Mouse (Mus musculus) limb, embryonic 13.5 days (tissue): ENCODE measurements around the gene Vegfa. TPM values are rescaled to one million over a fixed set of nuclear protein-coding genes. Genes with fewer than 3 reads are reported as not detected.

ENCODE experiments used
- ATAC-seq: fragments of 200-750 bp; cut with Nextera tagmentation; 2 replicates; pipeline ENCODE4 v1.8.0; 2017; ENCODE audit warnings: low read depth, moderate number of reproducible peaks, moderate TSS enrichment; ENCODE audit not compliant: low FRiP score
- H3K27ac ChIP-seq: fragments of 300-500 bp; sonication (generic); 2 replicates; pipeline ENCODE4 v1.5.1; 2015; ENCODE audit warnings: inconsistent platforms, mild to moderate bottlenecking, moderate library complexity
- H3K27me3 ChIP-seq: fragments of 300-500 bp; sonication (generic); 2 replicates; pipeline ENCODE4 v1.6.1; 2015; ENCODE audit warnings: mild to moderate bottlenecking, inconsistent platforms
- H3K36me3 ChIP-seq: fragments of 300-500 bp; sonication (generic); 2 replicates; pipeline ENCODE4 v1.6.1; 2015; ENCODE audit warnings: inconsistent platforms, mild to moderate bottlenecking, moderate library complexity
- H3K4me1 ChIP-seq: fragments of 300-500 bp; sonication (generic); 2 replicates; pipeline ENCODE4 v1.6.1; 2015; ENCODE audit warnings: inconsistent platforms
- H3K4me2 ChIP-seq: fragments of 300-500 bp; sonication (generic); replicated peaks from 2 replicates; pipeline ENCODE4 v1.6.1; 2015; ENCODE audit warnings: inconsistent platforms, mild to moderate bottlenecking, moderate library complexity
- H3K4me3 ChIP-seq: fragments of 300-500 bp; sonication (generic); 2 replicates; pipeline ENCODE4 v1.5.1; 2015; ENCODE audit warnings: moderate library complexity, mild to moderate bottlenecking, inconsistent platforms
- H3K9ac ChIP-seq: fragments of 300-500 bp; sonication (generic); 2 replicates; pipeline ENCODE4 v1.6.1; 2015; ENCODE audit warnings: mild to moderate bottlenecking, inconsistent platforms
- H3K9me3 ChIP-seq: fragments of 300-500 bp; sonication (generic); 2 replicates; pipeline ENCODE4 v1.6.1; 2016; ENCODE audit warnings: inconsistent platforms
- WGBS: fragments of 180-500 bp; shearing (Covaris S2); methylation state at CpG from one replicate; pipeline ENCODE4 v1.1.7; 2015; 5-methylcytosine and 5-hydroxymethylcytosine counted together
- polyA plus RNA-seq: library from polyadenylated mRNA; unstranded; fragments of >200 nt; fragmentation: Nextera tagmentation; extraction: Ambion mirVana; gene quantifications from 2 replicates; pipeline ENCODE4 v1.2.1, GENCODE M21; 2015

Gene Vegfa
- polyA plus RNA-seq, 1 experiment from 2014 or later = 4.6 TPM

GRCm38 (mm10) chr17:46030731-46031620 lies 1.2 kb downstream of the Vegfa start:
- H3K4me1 ChIP-seq = peaks cover 57% of the 10 kb centered on the region
- H3K9ac ChIP-seq = peak overlapping the region; percentile 99
- WGBS = under 1% methylated on average over 76 of the region's 92 CpGs

DNA sequence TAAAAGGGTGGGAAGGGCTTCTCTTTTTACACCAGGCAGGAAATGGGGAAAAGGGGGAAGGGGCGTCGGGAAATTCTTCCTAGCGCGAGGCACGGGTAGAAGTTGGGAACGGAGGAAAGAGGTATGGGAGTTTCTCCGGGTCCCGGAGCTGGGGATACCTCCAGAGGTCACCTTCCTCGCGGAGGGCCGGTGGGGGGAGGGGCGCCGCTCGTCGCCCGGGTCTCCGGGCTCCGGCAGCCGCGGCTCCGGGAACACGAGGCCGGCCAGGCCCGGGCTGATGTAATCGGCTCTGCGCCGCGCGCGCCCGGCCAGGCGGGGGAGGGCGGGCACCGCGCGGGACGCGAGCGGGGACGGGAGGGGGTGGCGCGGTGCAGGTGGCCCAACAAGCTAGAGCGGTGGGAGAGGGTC lies 1.8 kb downstream of the Vegfa start:
- Histone ChIP-seq H3K4me2 (peak overlapping the region; percentile 92), H3K27ac (peak overlapping the region; percentile 98), H3K9ac (peak overlapping the region; percentile 99), H3K4me1 (peaks cover 59% of the 10 kb centered on the region), H3K4me3 (peak overlapping the region; percentile 92), H3K36me3 (peaks cover 13% of the 10 kb centered on the region), H3K27me3 (no peaks in the 10 kb centered on the region), H3K9me3 (no peaks in the 10 kb centered on the region)
- under 1% methylated on average over 35 of the region's 43 CpGs for WGBS
- peak; percentile 30; the same call in 1 of the 2 replicates for ATAC-seq

More at GRCm38 (mm10) chr17:46030731-46031620, 1.2 kb downstream of the Vegfa start:
- H3K4me3 ChIP-seq = peak overlapping the region; percentile 92
- H3K27me3 ChIP-seq = no peaks in the 10 kb centered on the region
- H3K9me3 ChIP-seq = no peaks in the 10 kb centered on the region
- peak overlapping the region; percentile 98 for H3K27ac ChIP-seq
- peaks cover 7% of the 10 kb centered on the region; the same call in 1 of the 2 replicates for H3K36me3 ChIP-seq
- peak; percentile 75 for ATAC-seq
- H3K4me2 ChIP-seq = peak overlapping the region; percentile 92

DNA sequence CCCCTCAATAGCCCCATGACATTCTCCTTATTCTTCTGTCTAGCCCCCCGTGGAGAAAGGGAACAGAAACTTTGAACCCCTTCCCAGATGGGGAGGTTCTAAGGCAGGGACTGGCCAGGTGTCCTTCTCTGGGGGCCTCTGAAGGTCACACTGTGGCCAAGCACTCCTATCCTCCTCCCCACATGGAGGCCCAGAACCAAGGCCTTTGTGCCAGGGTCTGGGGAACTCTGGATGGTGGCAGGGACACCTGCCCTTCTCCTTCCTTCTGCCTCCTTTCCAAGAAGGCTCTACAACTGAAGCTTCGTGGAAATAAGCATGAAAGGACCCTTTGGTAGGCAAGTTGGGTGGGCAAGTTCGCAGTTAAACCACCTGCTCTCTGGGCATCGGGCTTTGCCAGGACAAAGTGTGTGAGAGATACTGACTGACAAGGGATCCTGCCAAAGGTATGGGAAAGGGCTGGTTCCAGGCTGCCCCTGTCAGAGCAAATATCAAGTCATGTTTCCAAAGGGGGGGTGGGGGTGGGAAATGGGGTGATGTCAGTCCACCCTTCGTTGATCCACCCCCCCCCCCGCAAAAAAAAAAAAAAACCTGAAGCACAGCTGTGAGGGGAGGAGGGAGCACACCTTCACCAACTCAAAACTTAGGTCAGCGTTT lies 2.5 kb downstream of the Vegfa start:
- Histone ChIP-seq H3K9ac (peak overlapping the region; percentile 99), H3K4me3 (peak overlapping the region; percentile 92), H3K9me3 (no peaks in the 10 kb centered on the region), H3K4me2 (peak overlapping the region; percentile 92), H3K27ac (peak overlapping the region; percentile 98), H3K27me3 (no peaks in the 10 kb centered on the region), H3K4me1 (peaks cover 59% of the 10 kb centered on the region), H3K36me3 (peaks cover 20% of the 10 kb centered on the region)
- WGBS = 16% methylated on average over 6 of the region's 7 CpGs
- no peak for ATAC-seq

DNA sequence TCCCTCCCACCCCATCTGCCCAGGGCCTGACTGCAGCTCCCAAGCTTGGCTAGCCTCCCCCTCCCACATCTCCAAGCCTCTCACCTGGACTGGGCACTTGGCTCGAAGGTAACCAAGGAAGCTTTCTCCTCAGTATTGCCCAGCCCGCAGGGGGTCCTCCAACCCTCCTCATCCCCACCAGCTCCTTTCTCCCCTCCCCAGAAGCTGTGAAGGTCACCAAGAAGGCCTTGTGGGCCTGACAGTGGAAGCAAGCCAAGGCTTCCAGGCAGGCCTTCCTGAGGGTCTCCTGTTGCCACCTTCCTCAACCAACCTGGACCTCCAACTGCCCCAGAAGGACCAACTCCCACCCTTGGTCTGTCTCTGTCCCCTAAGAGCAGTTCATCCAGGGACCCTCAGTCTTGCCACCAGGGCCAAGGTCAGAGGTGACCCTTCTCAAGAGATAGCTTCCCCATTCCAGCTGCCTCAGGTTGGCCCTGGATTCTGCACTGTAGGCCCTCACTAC lies 3.1 kb downstream of the Vegfa start:
- WGBS = 52% methylated on average over 2 of the region's 2 CpGs

GRCm38 (mm10) chr17:46028210-46029051 lies 3.7 kb downstream of the Vegfa start:
- Histone ChIP-seq H3K36me3 (peaks cover 32% of the 10 kb centered on the region), H3K4me3 (peak overlapping the region; percentile 92), H3K4me1 (peaks cover 51% of the 10 kb centered on the region), H3K27me3 (no peaks in the 10 kb centered on the region), H3K9ac (peak overlapping the region; percentile 99), H3K9me3 (no peaks in the 10 kb centered on the region), H3K4me2 (peak overlapping the region; percentile 92), H3K27ac (peak overlapping the region; percentile 85)
- no peak for ATAC-seq
- 20% methylated on average over 15 of the region's 15 CpGs for WGBS

More for the DNA sequence above, 3.1 kb downstream of the Vegfa start:
- H3K4me3 ChIP-seq = peak overlapping the region; percentile 92
- peak overlapping the region; percentile 99 for H3K9ac ChIP-seq
- peak overlapping the region; percentile 92 for H3K4me2 ChIP-seq
- ATAC-seq = no peak
- H3K27ac ChIP-seq = peak overlapping the region; percentile 85
- peaks cover 57% of the 10 kb centered on the region for H3K4me1 ChIP-seq
- no peaks in the 10 kb centered on the region for H3K27me3 ChIP-seq
- peaks cover 26% of the 10 kb centered on the region for H3K36me3 ChIP-seq
- no peaks in the 10 kb centered on the region for H3K9me3 ChIP-seq

GRCm38 (mm10) chr17:46027066-46027917 lies 4.9 kb downstream of the Vegfa start:
- Histone ChIP-seq H3K9me3 (no peaks in the 10 kb centered on the region), H3K36me3 (peaks cover 44% of the 10 kb centered on the region)

DNA sequence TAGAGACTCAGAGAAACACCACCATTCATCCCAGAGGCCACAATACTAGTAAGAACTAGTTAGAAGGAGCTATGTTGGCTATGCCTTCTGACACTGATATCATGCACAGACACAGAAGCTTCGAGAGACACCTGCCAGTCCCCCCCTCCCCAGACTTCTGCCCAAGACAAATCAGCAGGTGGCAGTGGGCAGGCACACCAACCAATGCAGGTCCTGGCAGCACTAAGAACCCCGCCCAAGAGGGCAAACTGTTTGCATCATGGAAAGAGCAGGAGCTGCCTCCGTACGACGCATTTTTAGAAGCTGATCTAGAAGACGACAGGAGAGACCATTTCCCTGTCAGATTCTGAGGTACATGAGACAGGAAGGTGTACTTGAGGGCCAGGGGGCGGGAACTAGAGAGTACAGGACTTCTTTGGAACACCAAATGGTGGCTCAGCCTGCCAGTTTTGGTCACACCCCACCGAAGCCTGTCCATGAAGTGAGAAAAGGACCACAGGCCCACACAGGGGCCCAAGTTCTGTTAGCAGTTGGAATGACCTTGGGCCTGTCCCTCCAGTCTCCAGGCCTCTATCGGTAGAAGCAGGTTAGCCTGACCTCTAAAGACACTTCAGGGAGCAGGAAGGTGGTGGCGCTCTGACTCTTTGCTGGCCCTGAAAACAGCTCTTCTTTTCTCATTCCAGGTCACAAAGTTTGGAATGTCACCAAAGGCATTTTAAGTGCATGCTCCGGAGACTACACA lies 6.1 kb downstream of the Vegfa start:
- WGBS = 78% methylated on average over 11 of the region's 11 CpGs
- H3K9me3 ChIP-seq = no peaks in the 10 kb centered on the region
- no peaks in the 10 kb centered on the region for H3K27me3 ChIP-seq
- H3K27ac ChIP-seq = no peak overlapping the region
- H3K4me2 ChIP-seq = 0 out of 2 replicates have a peak overlapping the region, but pooled peaks have one; percentile 92
- no peak for ATAC-seq
- peaks cover 41% of the 10 kb centered on the region for H3K4me1 ChIP-seq
- H3K36me3 ChIP-seq = peaks cover 56% of the 10 kb centered on the region
- no peak overlapping the region for H3K4me3 ChIP-seq
- H3K9ac ChIP-seq = no peak overlapping the region

More at GRCm38 (mm10) chr17:46027066-46027917, 4.9 kb downstream of the Vegfa start:
- peak overlapping the region; percentile 92 for H3K4me3 ChIP-seq
- WGBS = 12% methylated on average over 16 of the region's 16 CpGs
- ATAC-seq = no peak; the same call in 1 of the 2 replicates
- H3K27ac ChIP-seq = peak overlapping the region; percentile 85
- no peaks in the 10 kb centered on the region for H3K27me3 ChIP-seq
- peaks cover 41% of the 10 kb centered on the region for H3K4me1 ChIP-seq
- H3K9ac ChIP-seq = peak overlapping the region; percentile 99
- H3K4me2 ChIP-seq = peak overlapping the region; percentile 92

- H3K4me3 ChIP-seq = no peak overlapping the region
- 90% methylated on average over 15 of the region's 15 CpGs for WGBS
- no peak overlapping the region for H3K9ac ChIP-seq
- H3K27me3 ChIP-seq = no peaks in the 10 kb centered on the region
- H3K4me2 ChIP-seq = no peak overlapping the region
- peaks cover 41% of the 10 kb centered on the region for H3K4me1 ChIP-seq
- no peak for ATAC-seq
- no peaks in the 10 kb centered on the region for H3K9me3 ChIP-seq
- H3K36me3 ChIP-seq = peaks cover 65% of the 10 kb centered on the region
- H3K27ac ChIP-seq = no peak overlapping the region
Measured at GRCm38 (mm10) chr17:46025207-46025606, 7.0 kb downstream of the Vegfa start.

DNA sequence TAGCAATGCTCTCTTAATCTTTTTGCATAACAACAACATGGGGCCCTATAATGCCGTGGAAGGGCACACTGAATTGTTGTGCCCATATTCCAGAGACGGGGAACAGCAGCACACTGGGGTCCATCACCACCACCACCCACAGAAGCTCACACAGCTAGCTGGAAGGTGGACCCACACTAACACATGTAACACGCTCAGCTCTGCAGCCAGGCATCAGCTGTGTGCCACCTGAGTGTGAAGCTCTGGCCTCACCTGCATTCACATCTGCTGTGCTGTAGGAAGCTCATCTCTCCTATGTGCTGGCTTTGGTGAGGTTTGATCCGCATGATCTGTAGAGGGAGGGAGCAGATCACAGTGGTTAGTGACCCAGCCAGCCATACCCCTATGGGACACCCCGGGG lies 8.0 kb downstream of the Vegfa start:
- Histone ChIP-seq H3K4me1 (peaks cover 34% of the 10 kb centered on the region), H3K9ac (no peak overlapping the region), H3K4me2 (no peak overlapping the region), H3K9me3 (no peaks in the 10 kb centered on the region), H3K27me3 (no peaks in the 10 kb centered on the region), H3K27ac (no peak overlapping the region), H3K36me3 (peaks cover 75% of the 10 kb centered on the region), H3K4me3 (no peak overlapping the region)
- no peak for ATAC-seq
- 90% methylated on average over 5 of the region's 5 CpGs for WGBS

GRCm38 (mm10) chr17:46023572-46023971 lies 8.6 kb downstream of the Vegfa start:
- no peaks in the 10 kb centered on the region for H3K9me3 ChIP-seq
- no peak overlapping the region for H3K9ac ChIP-seq
- H3K36me3 ChIP-seq = peaks cover 81% of the 10 kb centered on the region
- H3K27ac ChIP-seq = no peak overlapping the region
- H3K4me1 ChIP-seq = peaks cover 28% of the 10 kb centered on the region
- no peaks in the 10 kb centered on the region for H3K27me3 ChIP-seq
- H3K4me2 ChIP-seq = no peak overlapping the region
- 93% methylated on average over 8 of the region's 8 CpGs for WGBS
- H3K4me3 ChIP-seq = no peak overlapping the region
- no peak for ATAC-seq
